Mouse (Mus musculus): ENCODE results near the gene Fiz1. TPM values are rescaled to one million over a fixed set of nuclear protein-coding genes. Genes with fewer than 3 reads are reported as not detected.
A peak's percentile ranks its signal among the peaks of the same experiment; 100 is the strongest.
"Not testable (repeated sequence)": the region's sequence is repeated elsewhere in the genome, so short reads cannot be mapped to it uniquely, and the experiment has no call there.

Fiz1 gene
- total RNA-seq, 1 experiment from 2014 or later = 32.0 TPM

- no peak for ATAC-seq (replicated peaks in 1 of 2; ENCODE audit: insufficient read depth in 1 of 2, low FRiP score in 2 of 2, low TSS enrichment in 1 of 2, low read depth in 1 of 2, poor library complexity in 2 of 2, severe bottlenecking in 2 of 2)
These were observed 31.6 kb upstream of the Fiz1 start for GRCm38 (mm10) chr7:5046112-5046511.

- no peak for ATAC-seq (replicated peaks in 1 of 2; ENCODE audit: insufficient read depth in 1 of 2, low FRiP score in 2 of 2, low TSS enrichment in 1 of 2, low read depth in 1 of 2, poor library complexity in 2 of 2, severe bottlenecking in 2 of 2)
These were observed 30.5 kb upstream of the Fiz1 start for GRCm38 (mm10) chr7:5044981-5045380.

DNA sequence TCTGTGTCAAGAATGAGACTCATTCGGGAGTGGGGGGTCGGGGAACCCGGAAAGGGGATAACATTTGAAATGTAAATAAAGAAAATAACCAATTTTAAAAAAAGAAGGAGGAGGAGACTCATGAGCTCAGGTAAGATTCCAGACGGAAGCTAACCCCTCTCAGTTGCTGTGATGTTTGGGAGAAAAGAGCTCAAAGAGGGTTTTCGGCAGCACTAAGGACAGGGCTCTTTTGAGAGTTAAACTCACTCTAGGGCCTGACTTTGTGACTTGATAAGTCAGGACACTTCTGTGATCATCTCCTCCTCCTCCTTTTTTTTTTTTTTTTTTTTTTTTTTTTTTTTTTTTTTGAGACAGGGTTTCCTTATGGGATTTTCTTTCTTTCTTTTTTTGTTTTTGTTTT lies 24.4 kb upstream of the Fiz1 start:
- ATAC-seq (replicated peaks in 1 of 2; ENCODE audit: insufficient read depth in 1 of 2, low FRiP score in 2 of 2, low TSS enrichment in 1 of 2, low read depth in 1 of 2, poor library complexity in 2 of 2, severe bottlenecking in 2 of 2) = no peak

- peak; percentile 91 to 97 for ATAC-seq (replicated peaks in 1 of 2; ENCODE audit: insufficient read depth in 1 of 2, low FRiP score in 2 of 2, low TSS enrichment in 1 of 2, low read depth in 1 of 2, poor library complexity in 2 of 2, severe bottlenecking in 2 of 2)
These were observed 23.7 kb upstream of the Fiz1 start, which contains the start of gene Zfp784 for GRCm38 (mm10) chr7:5038109-5038732. TSS of gene Zfp784 (minus strand) at chr7:5038446.

DNA sequence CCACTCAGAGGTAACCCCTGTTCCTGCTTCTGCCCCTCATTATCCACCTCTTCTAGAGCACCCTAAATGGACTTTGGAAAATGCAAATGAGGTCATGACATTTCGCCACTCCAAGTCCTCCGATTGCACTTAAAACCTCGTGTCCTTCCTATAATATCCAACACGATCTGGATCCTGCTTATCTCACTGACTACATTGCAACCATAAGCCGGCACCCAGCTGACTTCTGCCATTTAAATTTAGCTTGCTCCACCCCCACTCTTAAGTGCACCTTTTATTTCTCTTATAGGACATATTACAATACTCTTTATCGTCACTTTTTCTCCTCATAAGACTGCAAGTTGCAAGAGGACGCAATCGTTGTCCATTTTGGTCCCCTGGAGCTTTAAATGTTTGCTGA lies 23.0 kb upstream of the Fiz1 start:
- no peak for ATAC-seq (replicated peaks in 1 of 2; ENCODE audit: insufficient read depth in 1 of 2, low FRiP score in 2 of 2, low TSS enrichment in 1 of 2, low read depth in 1 of 2, poor library complexity in 2 of 2, severe bottlenecking in 2 of 2)

- no peak for ATAC-seq (replicated peaks in 1 of 2; ENCODE audit: insufficient read depth in 1 of 2, low FRiP score in 2 of 2, low TSS enrichment in 1 of 2, low read depth in 1 of 2, poor library complexity in 2 of 2, severe bottlenecking in 2 of 2)
These were observed 22.5 kb upstream of the Fiz1 start for GRCm38 (mm10) chr7:5037026-5037425.

GRCm38 (mm10) chr7:5036136-5036535 lies 21.6 kb upstream of the Fiz1 start:
- no peak for ATAC-seq (replicated peaks in 1 of 2; ENCODE audit: insufficient read depth in 1 of 2, low FRiP score in 2 of 2, low TSS enrichment in 1 of 2, low read depth in 1 of 2, poor library complexity in 2 of 2, severe bottlenecking in 2 of 2)

- no peak for ATAC-seq (replicated peaks in 1 of 2; ENCODE audit: insufficient read depth in 1 of 2, low FRiP score in 2 of 2, low TSS enrichment in 1 of 2, low read depth in 1 of 2, poor library complexity in 2 of 2, severe bottlenecking in 2 of 2)
These were observed 21.1 kb upstream of the Fiz1 start for GRCm38 (mm10) chr7:5035628-5036027.

- no peak for ATAC-seq (replicated peaks in 1 of 2; ENCODE audit: insufficient read depth in 1 of 2, low FRiP score in 2 of 2, low TSS enrichment in 1 of 2, low read depth in 1 of 2, poor library complexity in 2 of 2, severe bottlenecking in 2 of 2)
These were observed 19.3 kb upstream of the Fiz1 start, which contains the start of gene 4632433K11Rik for GRCm38 (mm10) chr7:5033818-5034217. TSS of gene 4632433K11Rik (plus strand) at chr7:5034118.

GRCm38 (mm10) chr7:5031496-5031895 lies 17.0 kb upstream of the Fiz1 start:
- ATAC-seq (replicated peaks in 1 of 2; ENCODE audit: insufficient read depth in 1 of 2, low FRiP score in 2 of 2, low TSS enrichment in 1 of 2, low read depth in 1 of 2, poor library complexity in 2 of 2, severe bottlenecking in 2 of 2) = no peak

GRCm38 (mm10) chr7:5030554-5031275 lies 16.2 kb upstream of the Fiz1 start:
- ATAC-seq (replicated peaks in 1 of 2; ENCODE audit: insufficient read depth in 1 of 2, low FRiP score in 2 of 2, low TSS enrichment in 1 of 2, low read depth in 1 of 2, poor library complexity in 2 of 2, severe bottlenecking in 2 of 2) = no peak

- ATAC-seq (replicated peaks in 1 of 2; ENCODE audit: insufficient read depth in 1 of 2, low FRiP score in 2 of 2, low TSS enrichment in 1 of 2, low read depth in 1 of 2, poor library complexity in 2 of 2, severe bottlenecking in 2 of 2) = no peak
These were observed 15.4 kb upstream of the Fiz1 start for GRCm38 (mm10) chr7:5029946-5030345.

- ATAC-seq (replicated peaks in 1 of 2; ENCODE audit: insufficient read depth in 1 of 2, low FRiP score in 2 of 2, low TSS enrichment in 1 of 2, low read depth in 1 of 2, poor library complexity in 2 of 2, severe bottlenecking in 2 of 2) = no peak
These were observed 15.0 kb upstream of the Fiz1 start for GRCm38 (mm10) chr7:5029543-5029942.

GRCm38 (mm10) chr7:5021197-5021596 lies 6.7 kb upstream of the Fiz1 start:
- ATAC-seq (replicated peaks in 1 of 2; ENCODE audit: insufficient read depth in 1 of 2, low FRiP score in 2 of 2, low TSS enrichment in 1 of 2, low read depth in 1 of 2, poor library complexity in 2 of 2, severe bottlenecking in 2 of 2) = no peak

DNA sequence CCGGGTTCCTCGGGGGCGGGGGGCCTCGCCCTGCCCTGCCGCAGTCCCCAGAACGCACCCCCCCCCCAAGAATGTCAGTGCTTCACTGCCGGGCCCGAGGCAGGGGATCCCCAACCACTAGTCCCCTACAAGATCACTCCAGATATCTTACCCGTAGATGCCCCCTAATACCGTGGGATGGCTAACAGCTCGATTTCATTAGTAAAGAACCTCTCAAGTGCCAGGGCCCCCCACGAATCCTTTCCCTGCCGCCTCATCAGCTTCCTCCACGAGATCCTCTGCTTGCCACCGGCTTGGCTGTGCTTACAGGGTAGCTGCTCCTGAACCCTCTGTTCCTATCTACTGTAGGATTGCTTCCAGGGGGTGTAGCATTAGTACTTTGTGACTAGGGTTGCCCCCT lies 6.2 kb upstream of the Fiz1 start:
- no peak for ATAC-seq (replicated peaks in 1 of 2; ENCODE audit: insufficient read depth in 1 of 2, low FRiP score in 2 of 2, low TSS enrichment in 1 of 2, low read depth in 1 of 2, poor library complexity in 2 of 2, severe bottlenecking in 2 of 2)

DNA sequence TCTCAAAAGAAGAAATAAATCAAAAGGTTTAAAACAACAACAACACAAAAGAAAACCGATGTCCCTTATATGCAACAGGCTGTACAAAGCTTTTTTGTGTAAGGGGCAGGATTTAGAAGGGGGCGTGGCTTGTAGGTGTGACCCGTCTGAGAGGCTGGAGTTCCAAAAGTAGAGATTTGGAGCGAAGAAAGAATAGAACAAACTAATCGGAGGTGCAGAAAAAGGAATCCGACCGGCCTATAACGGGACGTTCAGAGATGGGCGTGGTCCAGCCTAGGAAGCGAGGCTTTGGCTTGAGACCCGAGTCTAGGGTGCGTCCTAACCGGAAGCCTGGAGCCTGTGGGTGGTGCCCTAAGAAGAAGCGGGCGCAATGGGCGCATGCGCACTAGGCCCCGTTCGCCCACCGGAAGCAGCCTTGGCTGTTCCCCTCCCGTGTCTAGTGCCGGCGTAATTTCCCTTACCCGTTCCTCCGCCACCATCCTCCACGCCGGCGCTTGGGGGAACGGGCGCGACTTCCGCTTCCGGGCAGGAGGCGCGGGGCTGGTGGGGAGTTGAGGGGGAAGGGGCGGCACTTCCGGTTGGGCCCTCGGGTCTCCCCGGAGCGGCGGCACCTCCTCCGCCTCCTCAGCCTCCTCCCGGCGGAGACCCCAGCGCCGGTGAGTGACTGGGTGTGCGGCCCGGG lies 5.6 kb upstream of the Fiz1 start, which contains the start of the genes Zfp865 and Ccdc106:
Zfp865 (plus strand) TSS at position 377 of the 682 bp plus-strand sequence.
Ccdc106 (plus strand) TSS at position 554 of the 682 bp plus-strand sequence.
- ATAC-seq (replicated peaks in 1 of 2; ENCODE audit: insufficient read depth in 1 of 2, low FRiP score in 2 of 2, low TSS enrichment in 1 of 2, low read depth in 1 of 2, poor library complexity in 2 of 2, severe bottlenecking in 2 of 2) = peak; percentile 87 to 88

DNA sequence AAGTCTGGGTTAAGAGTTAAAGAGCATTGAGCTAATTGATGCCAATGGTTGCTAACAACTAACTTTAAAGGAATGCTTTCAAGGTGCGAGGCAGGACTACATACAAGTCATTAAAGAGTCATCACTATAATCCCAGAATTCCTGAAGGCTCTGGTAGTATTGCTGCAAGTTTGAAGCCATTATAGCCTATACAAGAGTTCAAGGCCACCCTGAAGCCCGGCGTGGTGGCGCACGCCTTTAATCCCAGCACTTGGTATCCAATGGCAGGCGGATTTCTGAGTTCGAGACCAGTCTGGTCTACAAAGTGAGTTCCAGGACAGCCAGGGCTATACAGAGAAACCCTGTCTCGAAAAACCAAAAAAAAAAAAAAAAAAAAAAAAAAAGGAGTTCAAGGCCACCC lies 5.1 kb upstream of the Fiz1 start:
- ATAC-seq (replicated peaks in 1 of 2; ENCODE audit: insufficient read depth in 1 of 2, low FRiP score in 2 of 2, low TSS enrichment in 1 of 2, low read depth in 1 of 2, poor library complexity in 2 of 2, severe bottlenecking in 2 of 2) = not testable (repeated sequence)

GRCm38 (mm10) chr7:5017931-5018330 lies 3.4 kb upstream of the Fiz1 start:
- no peak for ATAC-seq (replicated peaks in 1 of 2; ENCODE audit: insufficient read depth in 1 of 2, low FRiP score in 2 of 2, low TSS enrichment in 1 of 2, low read depth in 1 of 2, poor library complexity in 2 of 2, severe bottlenecking in 2 of 2)
